Mouse (Mus musculus) kidney, adult 2 months (tissue): ENCODE data around the gene Aktip.

ENCODE experiments used
- CTCF ChIP-seq: fragments of 200-500 bp; conservative IDR thresholded peaks from 2 replicates; pipeline ENCODE4 v1.5.1; 2011; ENCODE audit warnings: low read depth, mild to moderate bottlenecking, control low read depth, low read length, moderate library complexity, mixed read lengths; ENCODE audit not compliant: insufficient read depth, insufficient read length
- POLR2A ChIP-seq: fragments of 200-500 bp; IDR thresholded peaks from one replicate; pipeline ENCODE4 v1.6.1; 2011; ENCODE audit warnings: low read depth, low read length, control low read depth

- TF ChIP-seq CTCF (no peak), POLR2A (no peak)
Observed at GRCm38 (mm10) chr8:91111868-91112477, 87.8 kb downstream of the Aktip start.
